Comparison of ENCODE assay signal across 21 mouse cellular contexts in genomic region chr5:91849114-91849513, GRCm38 (mm10).
DNase-seq lines count a peak whose midpoint lies in the region; ATAC-seq and TF ChIP-seq lines count a peak whose summit lies in the region.
"Had no signal": no experiment of that assay in that cellular context is flagged by ENCODE, and none has a peak within 500 bp of the region (broad histone marks: within the 10 kb centered on the region; RNA-seq: fewer than 3 reads in every experiment).

No protein-coding gene starts in this region.

- H3K4me1 ChIP-seq in erythroblast, embryonic 14.5 days (ENCODE audit: control insufficient read depth) = peaks cover 61% of the 10 kb centered on the region
- H3K4me1 ChIP-seq in MEL (ENCODE audit: control insufficient read depth in 1 of 2, insufficient read depth in 2 of 2, low read length in 2 of 2) = peaks cover 5 to 50% of the 10 kb centered on the region in 2 experiments
- H3K4me1 ChIP-seq in liver, embryonic 13.5 days (replicated peaks) = peaks cover 51% of the 10 kb centered on the region
- peaks cover 3% of the 10 kb centered on the region; the same call in 1 of the 2 replicates for H3K4me1 ChIP-seq in liver, postnatal 0 days (ENCODE audit: insufficient read depth)
- H3K4me1 ChIP-seq: forebrain, embryonic 10.5 days; heart, embryonic 15.5 days; hindbrain, embryonic 13.5 days had no signal

- peak overlapping the region; percentile 90 for H3K9ac ChIP-seq in MEL (ENCODE audit: control insufficient read depth, low read depth, low read length, poor library complexity, severe bottlenecking)
- H3K9ac ChIP-seq in liver, embryonic 13.5 days = peak overlapping the region; percentile 62
- H3K9ac ChIP-seq in liver, postnatal 0 days (replicated peaks) = no peak overlapping the region
- H3K9ac ChIP-seq: heart, embryonic 15.5 days; hindbrain, embryonic 13.5 days had no signal

- no peak for TF ChIP-seq CTCF in MEL (IDR thresholded peaks at IDR 0.05 in 2 of 3, conservative IDR thresholded peaks at IDR 0.05 in 1 of 3; ENCODE audit: control insufficient read depth in 1 of 3, insufficient read depth in 1 of 3, low read depth in 2 of 3, low read length in 3 of 3, poor library complexity in 1 of 3, severe bottlenecking in 1 of 3)
- TF ChIP-seq CTCF in liver, postnatal 0 days (IDR thresholded peaks at IDR 0.05; ENCODE audit: low read depth) = no peak
- TF ChIP-seq CTCF in gastrocnemius, adult 2 months (IDR thresholded peaks at IDR 0.05) = no peak

- intact Hi-C loops in gastrocnemius, adult 2 months (cut with DNase I) = no loop called here

- peak overlapping the region; percentile 99 for H3K27ac ChIP-seq in MEL (ENCODE audit: control insufficient read depth, low read depth, low read length)
- H3K27ac ChIP-seq in liver, embryonic 13.5 days = peak overlapping the region; percentile 91; the same call in 1 of the 2 replicates
- no peak overlapping the region for H3K27ac ChIP-seq in liver, postnatal 0 days (ENCODE audit: low read depth)
- no peak overlapping the region for H3K27ac ChIP-seq in gastrocnemius, adult 2 months
- H3K27ac ChIP-seq: forebrain, embryonic 10.5 days; heart, embryonic 10.5 days; heart, embryonic 15.5 days; hindbrain, embryonic 13.5 days; hindbrain, postnatal 0 days had no signal

- TF ChIP-seq RAD21 in MEL (IDR thresholded peaks at IDR 0.05; ENCODE audit: low read depth, low read length) = no peak

- no peaks in the 10 kb centered on the region for H3K9me3 ChIP-seq in erythroblast, embryonic 14.5 days (ENCODE audit: control insufficient read depth, low read length)
- H3K9me3 ChIP-seq in MEL (replicated peaks; ENCODE audit: insufficient read depth, low read length) = no peaks in the 10 kb centered on the region
- no peaks in the 10 kb centered on the region for H3K9me3 ChIP-seq in liver, embryonic 13.5 days (replicated peaks)
- no peaks in the 10 kb centered on the region for H3K9me3 ChIP-seq in liver, postnatal 0 days (ENCODE audit: low read length)
- H3K9me3 ChIP-seq: forebrain, embryonic 10.5 days; heart, embryonic 10.5 days; heart, embryonic 15.5 days; hindbrain, embryonic 13.5 days had no signal

- ATAC-seq in erythroblast, adult 5-6 weeks (replicated peaks; ENCODE audit: low FRiP score, poor library complexity, severe bottlenecking) = no peak
- ATAC-seq in liver, embryonic 13.5 days (ENCODE audit: low read depth) = no peak
- no peak for ATAC-seq in liver, postnatal 0 days
- ATAC-seq: forebrain, embryonic 14.5 days; hindbrain, postnatal 0 days had no signal

- no peaks in the 10 kb centered on the region for H3K27me3 ChIP-seq in erythroblast, embryonic 14.5 days (ENCODE audit: control insufficient read depth)
- no peaks in the 10 kb centered on the region for H3K27me3 ChIP-seq in MEL (ENCODE audit: control insufficient read depth in 1 of 2, insufficient read depth in 2 of 2, low read length in 2 of 2)
- no peaks in the 10 kb centered on the region for H3K27me3 ChIP-seq in liver, embryonic 13.5 days
- H3K27me3 ChIP-seq in liver, postnatal 0 days (ENCODE audit: insufficient read depth, low read length) = no peaks in the 10 kb centered on the region
- H3K27me3 ChIP-seq: CH12.LX; heart, embryonic 15.5 days; hindbrain, embryonic 13.5 days had no signal

- H3K4me3 ChIP-seq in erythroblast, embryonic 14.5 days (replicated peaks) = peak overlapping the region; percentile 67
- peak overlapping the region; percentile 78 to 89 for H3K4me3 ChIP-seq in MEL (ENCODE audit: control insufficient read depth in 1 of 2, insufficient read depth in 1 of 2, low read depth in 2 of 2, low read length in 2 of 2)
- H3K4me3 ChIP-seq in liver, embryonic 13.5 days (replicated peaks) = peak overlapping the region; percentile 60
- H3K4me3 ChIP-seq in liver, postnatal 0 days (ENCODE audit: low read depth, low read length) = no peak overlapping the region
- no peak overlapping the region for H3K4me3 ChIP-seq in gastrocnemius, adult 2 months
- H3K4me3 ChIP-seq: forebrain, embryonic 10.5 days; heart, embryonic 10.5 days; heart, embryonic 15.5 days; hindbrain, embryonic 13.5 days had no signal

- peaks cover 30% of the 10 kb centered on the region for H3K36me3 ChIP-seq in erythroblast, embryonic 14.5 days (ENCODE audit: control insufficient read depth)
- H3K36me3 ChIP-seq in MEL (ENCODE audit: control insufficient read depth in 1 of 2, insufficient read depth in 2 of 2, low read length in 2 of 2) = peaks cover 0 to 65% of the 10 kb centered on the region in 2 experiments; a peak in 3 of 4 replicates
- H3K36me3 ChIP-seq in liver, embryonic 13.5 days = 0 out of 2 replicates have a peak, but pooled peaks cover 2% of the 10 kb centered on the region
- no peaks in the 10 kb centered on the region for H3K36me3 ChIP-seq in liver, postnatal 0 days (replicated peaks; ENCODE audit: insufficient read depth, low read length)
- H3K36me3 ChIP-seq: forebrain, embryonic 10.5 days; heart, embryonic 10.5 days; heart, embryonic 15.5 days; hindbrain, embryonic 13.5 days had no signal

- TF ChIP-seq POLR2A in MEL (IDR thresholded peaks at IDR 0.05; ENCODE audit: control insufficient read depth in 1 of 2, insufficient read depth in 1 of 2, low read depth in 1 of 2, low read length in 2 of 2, poor library complexity in 1 of 2) = peak; percentile 46 to 77; a peak in 3 of 4 replicates

- H3K4me2 ChIP-seq in liver, embryonic 13.5 days = peak overlapping the region; percentile 74
- peak overlapping the region; percentile 38; the same call in 1 of the 2 replicates for H3K4me2 ChIP-seq in liver, postnatal 0 days (ENCODE audit: low read depth, low read length)
- H3K4me2 ChIP-seq: heart, embryonic 15.5 days; hindbrain, embryonic 13.5 days had no signal

- H3K79me2 ChIP-seq in MEL (ENCODE audit: control insufficient read depth, insufficient read depth, low read length, poor library complexity) = peaks cover 38% of the 10 kb centered on the region

- WGBS in liver, embryonic 13.5 days (ENCODE audit: insufficient replicate concordance) = 63% methylated on average over 4 of the region's 4 CpGs
- 78% methylated on average over 4 of the region's 4 CpGs for WGBS in liver, postnatal 0 days (ENCODE audit: insufficient replicate concordance)

- peak; percentile 74 for DNase-seq in MEL (ENCODE audit: low read depth, low spot score)
- DNase-seq in liver, embryonic 13.5 days = no peak
- no peak for DNase-seq in liver, postnatal 0 days
- DNase-seq in gastrocnemius, adult 2 months = no peak
- DNase-seq in left cerebral cortex, adult 18-20 months (ENCODE audit: low spot score in 2 of 2) = no peak
- DNase-seq: adrenal gland, adult 2 months; adrenal gland, postnatal 25 days; cerebellum, adult 18-20 months; cerebellum, postnatal 10 days; gastrocnemius, postnatal 36 days; heart, adult 18-20 months; heart, postnatal 14 days had no signal

- TF ChIP-seq EP300 in MEL (IDR thresholded peaks at IDR 0.05; ENCODE audit: low read depth in 1 of 2, low read length in 2 of 2) = no peak
- TF ChIP-seq EP300 in liver, postnatal 0 days (IDR thresholded peaks at IDR 0.05; ENCODE audit: low read depth) = no peak

TF ChIP-seq in MEL, 35 proteins besides CTCF, POLR2A, EP300 and RAD21:
- 0 out of 4 replicates have a peak, but pooled peaks of 1 of the 2 experiments have one; percentile 31 for TF ChIP-seq USF2 (IDR thresholded peaks at IDR 0.05; ENCODE audit: borderline replicate concordance in 1 of 2, insufficient read depth in 1 of 2, low read depth in 1 of 2, low read length in 2 of 2)
- TF ChIP-seq UBTF (IDR thresholded peaks at IDR 0.05; ENCODE audit: borderline replicate concordance, insufficient read depth, low read depth, low read length) = no peak
- peak; percentile 33; the same call in 1 of the 2 replicates for TF ChIP-seq ETS1 (IDR thresholded peaks at IDR 0.05; ENCODE audit: low read depth, low read length)
- TF ChIP-seq MXI1 (IDR thresholded peaks at IDR 0.05; ENCODE audit: low read depth, low read length) = no peak
- TF ChIP-seq GATA1 (IDR thresholded peaks at IDR 0.05; ENCODE audit: low read depth, low read length) = no peak
- peak; percentile 87 for TF ChIP-seq BHLHE40 (IDR thresholded peaks at IDR 0.05; ENCODE audit: borderline replicate concordance, low read depth, low read length)
- no peak for TF ChIP-seq MAZ (IDR thresholded peaks at IDR 0.05; ENCODE audit: low read depth, low read length)
- no peak for TF ChIP-seq ELF1 (IDR thresholded peaks at IDR 0.05; ENCODE audit: low read depth, low read length)
- peak; percentile 42; the same call in 1 of the 2 replicates for TF ChIP-seq POLR2AphosphoS2 (IDR thresholded peaks at IDR 0.05; ENCODE audit: low read length)
- no peak for TF ChIP-seq NRF1 (IDR thresholded peaks at IDR 0.05; ENCODE audit: insufficient read depth, low read depth, low read length, poor library complexity, severe bottlenecking)
- peak; percentile 48; the same call in 1 of the 2 replicates for TF ChIP-seq NELFE (IDR thresholded peaks at IDR 0.05; ENCODE audit: low read depth, low read length)
- 0 out of 2 replicates have a peak, but pooled peaks have one; percentile 5 for TF ChIP-seq TCF12 (IDR thresholded peaks at IDR 0.05; ENCODE audit: low read depth, low read length)
- TF ChIP-seq USF1 (IDR thresholded peaks at IDR 0.05; ENCODE audit: low read depth, low read length) = peak; percentile 87
- peak; percentile 69; the same call in 1 of the 2 replicates for TF ChIP-seq TBP (IDR thresholded peaks at IDR 0.05; ENCODE audit: low read depth, low read length)
- TF ChIP-seq ZMIZ1 (IDR thresholded peaks at IDR 0.05; ENCODE audit: low read depth, low read length) = 0 out of 2 replicates have a peak, but pooled peaks have one; percentile 76

Comparison
In these comparisons a context has a peak if more than half of its experiments do, and no peak if none do; other contexts are left out.
1. H3K4me3 ChIP-seq: peak in erythroblast, embryonic 14.5 days (single experiment), MEL (2 of 2) and liver, embryonic 13.5 days (single experiment); none in liver, postnatal 0 days (single experiment) and gastrocnemius, adult 2 months (single experiment).
2. H3K27ac ChIP-seq: peak in MEL (single experiment) and liver, embryonic 13.5 days (single experiment); none in liver, postnatal 0 days (single experiment) and gastrocnemius, adult 2 months (single experiment).